15 mouse cellular contexts compared by ENCODE assay signal in the genomic region with DNA sequence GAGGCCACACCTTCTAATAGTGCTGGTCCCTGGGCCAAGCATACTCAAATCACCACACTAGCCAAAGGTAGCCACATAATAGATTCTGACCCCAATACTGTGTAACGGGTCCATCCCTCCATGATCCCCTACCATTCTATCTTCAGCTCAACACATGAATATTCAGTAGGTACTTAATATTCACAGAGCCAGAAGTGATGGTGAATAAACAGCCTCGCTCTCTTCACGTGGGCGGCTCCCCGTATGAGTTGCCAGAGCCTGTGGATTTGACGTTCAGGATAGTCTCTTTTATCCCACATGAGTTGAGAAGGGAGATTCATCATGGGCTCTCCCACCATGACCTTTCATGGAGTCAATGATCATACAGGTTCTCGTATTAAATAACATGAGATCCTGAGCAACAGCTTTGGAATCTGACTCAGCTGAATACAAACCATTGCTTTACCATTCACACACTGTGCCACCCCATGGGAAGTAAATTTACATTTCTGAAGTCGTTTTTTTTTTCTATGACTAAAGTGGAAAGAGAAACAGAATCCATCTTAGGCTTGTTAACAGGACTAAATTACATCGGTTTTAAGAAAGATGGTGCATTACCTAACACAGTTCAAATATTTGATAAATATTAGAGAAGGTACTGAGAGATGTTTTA.
DNase-seq lines count a peak whose midpoint lies in the region; ATAC-seq lines count a peak whose summit lies in the region.
"Had no signal": no experiment of that assay in that cellular context is flagged by ENCODE, and none has a peak within 500 bp of the region (broad histone marks: within the 10 kb centered on the region; RNA-seq: fewer than 3 reads in every experiment).

No protein-coding gene starts in this region.

- no peaks in the 10 kb centered on the region for H3K27me3 ChIP-seq in forebrain, embryonic 12.5 days
- H3K27me3 ChIP-seq in hindbrain, embryonic 16.5 days (replicated peaks; ENCODE audit: control insufficient read depth, insufficient read depth, low read length) = no peaks in the 10 kb centered on the region
- H3K27me3 ChIP-seq in neural tube, embryonic 12.5 days (replicated peaks) = no peaks in the 10 kb centered on the region
- H3K27me3 ChIP-seq: liver, embryonic 12.5 days; megakaryocyte, embryonic 14.5 days had no signal

- H3K4me2 ChIP-seq in forebrain, embryonic 12.5 days = no peak overlapping the region
- no peak overlapping the region for H3K4me2 ChIP-seq in hindbrain, embryonic 16.5 days (ENCODE audit: low read length)
- H3K4me2 ChIP-seq in neural tube, embryonic 12.5 days (replicated peaks) = no peak overlapping the region
- H3K4me2 ChIP-seq: liver, embryonic 12.5 days had no signal

- no peaks in the 10 kb centered on the region for H3K9me3 ChIP-seq in forebrain, embryonic 12.5 days
- no peaks in the 10 kb centered on the region for H3K9me3 ChIP-seq in hindbrain, embryonic 16.5 days (ENCODE audit: control insufficient read depth, low read length)
- H3K9me3 ChIP-seq in neural tube, embryonic 12.5 days = no peaks in the 10 kb centered on the region
- H3K9me3 ChIP-seq: heart, embryonic 10.5 days; liver, embryonic 12.5 days had no signal

- ATAC-seq in forebrain, embryonic 12.5 days (ENCODE audit: low FRiP score) = peak; percentile 50
- ATAC-seq in hindbrain, embryonic 16.5 days = peak; percentile 79
- ATAC-seq in neural tube, embryonic 12.5 days (ENCODE audit: low FRiP score, low read depth) = peak; percentile 66
- ATAC-seq in megakaryocyte progenitor cell, adult 5-6 weeks (replicated peaks; ENCODE audit: poor library complexity) = no peak
- ATAC-seq: activated CD4-positive, CD25-positive, alpha-beta regulatory T cell, adult 4 months; liver, embryonic 12.5 days had no signal

- peak; percentile 25 to 40 for DNase-seq in layer of hippocampus, adult 8-10 months (ENCODE audit: low spot score in 2 of 2)
- DNase-seq in layer of hippocampus, adult 9-10 months (ENCODE audit: low spot score) = no peak
- no peak for DNase-seq in spleen, postnatal 14 days (ENCODE audit: low spot score in 2 of 2)
- no peak for DNase-seq in testis, postnatal 10 days (ENCODE audit: low spot score)
- DNase-seq: cerebellum, adult 18-20 months; kidney, adult 8-10 months; thymus, adult 18-20 months had no signal

- H3K4me3 ChIP-seq in forebrain, embryonic 12.5 days (replicated peaks) = no peak overlapping the region
- H3K4me3 ChIP-seq in hindbrain, embryonic 16.5 days (ENCODE audit: low read length) = no peak overlapping the region
- no peak overlapping the region for H3K4me3 ChIP-seq in neural tube, embryonic 12.5 days
- H3K4me3 ChIP-seq: heart, embryonic 10.5 days; liver, embryonic 12.5 days; megakaryocyte, embryonic 14.5 days had no signal

- H3K9ac ChIP-seq in forebrain, embryonic 12.5 days = no peak overlapping the region
- no peak overlapping the region for H3K9ac ChIP-seq in hindbrain, embryonic 16.5 days (ENCODE audit: low read depth, low read length)
- no peak overlapping the region for H3K9ac ChIP-seq in neural tube, embryonic 12.5 days
- H3K9ac ChIP-seq: liver, embryonic 12.5 days had no signal

- H3K4me1 ChIP-seq in forebrain, embryonic 12.5 days = peaks cover 16% of the 10 kb centered on the region
- no peaks in the 10 kb centered on the region for H3K4me1 ChIP-seq in hindbrain, embryonic 16.5 days (ENCODE audit: control insufficient read depth, insufficient read depth, low read depth, low read length)
- H3K4me1 ChIP-seq in neural tube, embryonic 12.5 days = peaks cover 7% of the 10 kb centered on the region
- H3K4me1 ChIP-seq: liver, embryonic 12.5 days; megakaryocyte, embryonic 14.5 days had no signal

- H3K36me3 ChIP-seq in forebrain, embryonic 12.5 days (replicated peaks) = no peaks in the 10 kb centered on the region
- H3K36me3 ChIP-seq in hindbrain, embryonic 16.5 days (ENCODE audit: control insufficient read depth, insufficient read depth, low read length) = no peaks in the 10 kb centered on the region
- H3K36me3 ChIP-seq in neural tube, embryonic 12.5 days = no peaks in the 10 kb centered on the region
- H3K36me3 ChIP-seq: heart, embryonic 10.5 days; liver, embryonic 12.5 days had no signal

- WGBS in forebrain, embryonic 12.5 days = 51% methylated on average over 9 of the region's 9 CpGs
- 31% methylated on average over 9 of the region's 9 CpGs for WGBS in hindbrain, embryonic 16.5 days
- WGBS in neural tube, embryonic 12.5 days = 41% methylated on average over 9 of the region's 9 CpGs

- H3K27ac ChIP-seq in forebrain, embryonic 12.5 days = no peak overlapping the region
- H3K27ac ChIP-seq in hindbrain, embryonic 16.5 days (ENCODE audit: low read depth, low read length) = no peak overlapping the region
- no peak overlapping the region for H3K27ac ChIP-seq in neural tube, embryonic 12.5 days
- H3K27ac ChIP-seq: heart, embryonic 10.5 days; liver, embryonic 12.5 days had no signal

Comparison
In these comparisons a context has a peak if more than half of its experiments do, and no peak if none do; other contexts are left out.
1. DNase-seq: peak in layer of hippocampus, adult 8-10 months (2 of 2); none in layer of hippocampus, adult 9-10 months (single experiment), spleen, postnatal 14 days (0 of 2) and testis, postnatal 10 days (single experiment).